Mouse (Mus musculus) T-helper 1 cell (primary cell): ENCODE data around the gene Supv3l1.
"Not testable (repeated sequence)": the region's sequence is repeated elsewhere in the genome, so short reads cannot be mapped to it uniquely, and the experiment has no call there.

Experiments used
- in situ Hi-C: fragments of 300-600 bp; cut with MboI, MseI; formaldehyde crosslinking; loops from one replicate; pipeline ENCODE4 v1.15.1; 2025; ENCODE audit warnings: high pct_unique_total_duplicates

Gene Supv3l1

DNA sequence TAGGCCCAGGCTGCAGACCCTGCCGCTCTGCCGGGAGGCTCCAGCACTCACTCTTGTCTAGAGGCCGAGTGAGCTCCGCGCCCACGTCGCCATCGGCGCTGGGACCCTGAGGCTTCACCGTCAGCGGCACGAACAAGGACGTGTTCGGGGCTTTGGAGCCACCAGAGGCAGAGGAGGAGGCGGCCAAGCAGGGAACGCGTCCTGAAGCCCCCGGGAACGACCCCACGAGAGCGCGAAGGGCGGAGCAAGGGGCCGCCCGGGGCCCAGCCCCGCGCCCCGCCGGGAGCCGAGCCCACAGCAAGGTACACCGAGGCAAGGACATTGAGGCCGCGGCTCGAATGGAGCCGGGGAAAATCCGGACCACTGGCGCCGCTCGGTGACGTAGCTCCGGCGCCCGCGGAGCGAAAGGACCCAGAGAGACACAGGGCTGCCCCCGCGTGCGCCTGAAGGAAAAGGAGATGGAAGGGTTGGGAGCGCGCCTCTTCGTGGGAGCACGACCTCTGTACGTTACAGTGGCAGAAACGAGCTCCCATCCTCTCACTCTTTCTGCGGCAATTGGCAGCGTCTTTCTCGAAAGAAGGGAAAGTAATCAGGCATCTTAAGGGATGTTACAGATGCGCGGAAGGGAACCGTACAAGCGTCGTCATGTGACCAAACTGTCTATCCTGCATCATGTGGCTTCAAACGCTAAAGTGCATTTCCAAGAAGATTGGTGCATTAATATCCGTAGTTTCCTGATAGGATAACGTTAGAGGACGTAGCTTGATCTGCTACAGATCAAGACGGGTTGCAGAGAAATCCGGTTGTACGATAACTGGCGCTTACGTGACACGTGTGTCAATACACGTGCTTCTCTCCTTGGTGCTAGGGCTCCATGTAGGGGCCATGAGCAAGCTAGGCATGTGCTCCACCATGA is at the start of gene Supv3l1, which contains the start of gene 4930507D05Rik:
Supv3l1 (minus strand) TSS at position 375 of the 916 bp plus-strand sequence.
4930507D05Rik (plus strand) TSS at position 126 of the 916 bp plus-strand sequence.
- in situ Hi-C loops: no loop called here

DNA sequence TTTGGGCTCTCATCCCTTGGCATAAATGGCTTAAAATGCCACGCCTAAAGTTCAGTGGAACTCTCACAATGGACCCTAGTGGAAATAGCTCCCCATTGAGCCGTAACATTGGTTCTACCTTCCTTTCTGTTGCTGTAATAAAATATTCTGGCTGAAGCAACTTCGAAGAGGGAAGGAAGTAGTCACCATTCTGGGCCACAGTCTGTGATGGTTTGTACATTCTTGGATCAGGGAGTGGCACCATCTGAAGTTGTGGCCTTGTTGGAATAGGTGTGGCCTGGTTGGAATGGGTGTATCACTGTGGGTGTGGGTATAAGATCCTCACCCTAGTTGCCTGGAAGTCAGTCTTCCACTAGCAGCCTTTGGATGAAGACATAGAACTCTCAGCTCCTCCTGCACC is 42.1 kb upstream of the Supv3l1 start:
- in situ Hi-C loops: loop anchor here (25.0 kb wide), 1 partner anchor 804 kb away; the partner anchor contains the start of genes Sar1a and Tysnd1

DNA sequence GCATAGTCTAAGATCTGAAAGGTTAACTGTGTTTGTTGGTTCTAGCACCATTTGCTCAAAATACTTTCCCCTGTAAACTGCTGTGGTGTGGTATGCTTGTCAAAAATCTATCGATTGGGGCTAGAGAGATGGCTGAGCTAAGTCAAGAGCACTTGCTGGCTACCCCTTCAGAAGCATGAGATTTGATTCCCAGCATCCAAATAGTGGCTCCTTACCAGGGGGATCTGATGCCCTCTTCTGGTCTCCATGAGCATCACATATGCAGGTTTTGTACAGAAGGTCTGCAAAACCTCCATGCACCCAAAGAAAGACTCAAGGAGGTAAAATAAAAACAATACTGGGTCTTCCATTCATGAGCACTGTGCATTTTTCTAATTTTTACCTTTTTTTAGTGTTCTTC is 38.7 kb upstream of the Supv3l1 start:
- in situ Hi-C loops: loop anchor here (25.0 kb wide), 1 partner anchor 801 kb away; the partner anchor contains the start of genes Sar1a and Tysnd1

DNA sequence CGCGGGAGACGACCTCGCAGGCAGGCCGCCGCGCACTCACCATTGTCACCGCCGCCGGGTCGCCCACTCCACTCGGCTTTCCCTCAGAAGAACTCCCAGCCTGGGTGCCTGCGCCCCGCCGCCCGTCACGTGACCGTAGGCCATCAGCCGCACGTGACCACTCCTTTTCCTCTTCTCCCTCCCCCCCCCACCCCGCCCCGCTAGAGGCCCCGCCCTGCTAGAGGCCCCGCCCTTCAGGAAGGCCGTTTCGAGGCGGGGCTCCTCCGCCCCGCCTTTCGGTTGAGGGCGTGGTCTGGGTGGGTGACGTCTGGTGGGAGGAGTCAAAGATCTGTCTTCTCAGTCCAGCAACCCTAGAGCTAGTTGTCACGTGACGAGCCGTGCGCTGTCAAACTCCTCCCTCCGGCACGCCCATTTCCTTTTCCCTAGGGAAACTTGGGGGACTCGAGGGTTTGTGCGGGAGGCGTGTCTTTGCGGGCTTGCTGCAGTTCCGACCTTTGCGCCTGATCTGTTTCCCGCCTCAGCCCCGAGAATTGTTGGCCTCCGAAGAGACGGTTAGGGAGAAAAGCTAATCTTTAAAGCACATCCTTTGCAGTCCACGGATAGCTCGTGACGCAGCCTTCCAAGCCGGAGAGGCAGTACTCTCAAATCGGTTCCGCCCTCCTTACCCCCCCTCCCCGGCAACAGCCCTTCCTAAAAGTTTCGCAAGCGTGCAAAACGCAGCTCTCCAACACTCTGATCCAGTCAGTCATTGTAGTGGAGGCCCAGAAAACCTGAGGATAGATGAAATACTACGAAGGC is 37.3 kb upstream of the Supv3l1 start, which contains the start of gene Vps26a:
Vps26a (minus strand) TSS at position 188 of the 798 bp plus-strand sequence.
- in situ Hi-C loops: loop anchor here (25.0 kb wide), 1 partner anchor 800 kb away; the partner anchor contains the start of genes Sar1a and Tysnd1

DNA sequence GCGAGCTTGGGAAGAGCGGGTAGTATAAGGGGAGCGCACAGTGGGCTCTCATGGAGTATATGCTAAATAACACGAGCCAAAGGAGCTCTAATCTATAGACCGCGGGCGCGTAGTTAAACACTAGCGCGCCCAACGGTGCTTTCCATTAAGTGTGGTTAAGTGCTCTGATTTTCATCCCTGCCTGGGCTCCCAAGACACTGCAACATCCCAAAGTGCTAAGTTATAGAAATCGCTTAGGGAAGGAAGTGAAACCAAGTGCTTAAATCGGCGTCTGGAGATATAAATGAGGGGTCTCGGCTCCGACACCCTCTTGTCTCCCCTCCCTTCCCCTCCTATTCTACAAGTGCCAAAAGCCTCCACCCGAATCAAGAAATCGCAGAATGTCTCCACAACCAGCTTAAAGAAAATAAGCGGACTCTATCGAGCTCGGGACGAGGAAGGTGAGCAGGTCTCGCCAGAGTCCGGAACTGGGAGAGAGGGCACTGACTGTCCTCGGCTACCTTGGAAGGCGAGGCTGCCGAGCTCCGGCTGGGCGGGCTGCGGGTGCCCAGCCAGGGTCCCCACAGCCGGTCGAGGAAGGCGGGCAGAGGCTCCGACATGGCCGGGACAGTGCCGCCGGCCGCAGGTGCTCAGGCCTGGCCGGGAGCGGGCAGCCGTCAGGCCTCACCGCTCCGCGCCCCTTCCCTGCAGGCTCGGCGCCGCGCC is 36.5 kb upstream of the Supv3l1 start:
- in situ Hi-C loops: loop anchor here (25.0 kb wide), 1 partner anchor 799 kb away; the partner anchor contains the start of genes Sar1a and Tysnd1

DNA sequence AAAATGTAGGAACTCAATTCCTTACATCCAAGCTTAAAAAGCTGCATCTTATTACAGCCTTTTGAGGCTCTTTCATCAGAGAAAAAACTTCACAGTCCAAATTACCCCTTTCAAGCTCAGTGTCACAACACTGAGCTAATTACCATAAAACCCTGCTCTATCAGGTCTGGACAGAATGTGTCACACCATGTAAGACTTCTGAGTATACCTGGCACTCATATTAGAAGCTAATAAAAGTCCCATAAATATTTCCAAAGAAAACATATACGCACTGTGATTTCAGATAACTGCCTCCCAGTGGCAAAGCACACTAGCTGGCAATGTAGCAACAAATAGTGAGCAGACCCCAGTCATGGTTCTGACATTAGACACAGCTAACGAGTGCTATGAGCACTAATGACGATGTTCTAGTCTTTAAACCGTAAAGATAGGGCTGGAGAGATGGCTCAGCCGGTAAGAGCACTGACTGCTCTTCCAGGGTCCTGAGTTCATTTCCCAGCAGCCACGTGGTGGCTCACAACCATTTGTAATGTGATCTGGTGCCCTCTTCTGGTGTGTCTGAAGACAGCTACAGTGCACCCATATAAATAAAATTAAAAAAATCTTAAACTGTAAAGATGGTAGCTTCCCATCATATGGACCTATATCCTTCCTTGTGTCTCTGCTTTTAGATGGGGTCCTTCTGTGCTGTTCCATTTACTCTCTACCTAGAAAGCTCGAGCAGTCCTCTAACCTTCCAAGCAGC is 31.7 kb upstream of the Supv3l1 start:
- in situ Hi-C loops: loop anchor here (25.0 kb wide), 1 partner anchor 794 kb away; the partner anchor contains the start of genes Sar1a and Tysnd1

DNA sequence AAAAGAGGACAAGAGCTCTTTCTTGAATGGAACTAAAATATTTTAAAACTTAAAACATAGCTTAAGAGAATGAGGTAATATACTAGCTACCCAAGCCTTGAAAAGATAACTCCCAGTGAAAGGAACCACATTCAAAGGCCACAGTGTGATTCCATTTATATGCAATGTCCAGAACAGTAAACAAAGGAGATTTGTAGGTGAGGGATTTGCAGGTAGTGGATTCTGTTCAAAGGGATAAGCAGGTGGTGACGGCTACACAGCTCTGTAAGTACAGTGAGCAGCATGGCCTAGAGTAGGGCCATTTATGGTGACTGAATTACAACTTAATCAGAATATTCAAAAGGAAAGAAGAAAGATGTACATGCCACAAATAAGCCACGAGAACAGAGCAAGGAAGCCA is 27.4 kb upstream of the Supv3l1 start:
- in situ Hi-C loops: loop anchor here (25.0 kb wide), 1 partner anchor 790 kb away; the partner anchor contains the start of genes Sar1a and Tysnd1

DNA sequence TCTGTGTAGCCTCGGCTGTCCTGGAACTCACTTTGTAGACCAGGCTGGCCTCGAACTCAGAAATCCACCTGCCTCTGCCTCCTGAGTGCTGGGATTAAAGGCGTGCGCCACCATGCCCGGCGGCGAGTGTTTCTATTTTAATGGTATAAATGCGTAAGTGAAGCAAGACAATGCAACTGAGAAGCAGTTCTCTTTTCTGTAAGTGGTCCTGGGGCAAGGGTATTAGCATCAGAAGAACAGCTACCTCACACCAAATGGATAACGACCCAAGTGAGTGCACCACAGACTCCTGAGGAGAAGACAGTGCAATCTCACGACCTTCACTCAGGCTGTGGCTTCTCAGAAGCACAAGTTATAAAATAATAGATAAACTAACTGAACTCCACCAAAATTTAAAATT is 25.4 kb upstream of the Supv3l1 start:
- in situ Hi-C loops: loop anchor here (25.0 kb wide), 1 partner anchor 788 kb away; the partner anchor contains the start of genes Sar1a and Tysnd1

DNA sequence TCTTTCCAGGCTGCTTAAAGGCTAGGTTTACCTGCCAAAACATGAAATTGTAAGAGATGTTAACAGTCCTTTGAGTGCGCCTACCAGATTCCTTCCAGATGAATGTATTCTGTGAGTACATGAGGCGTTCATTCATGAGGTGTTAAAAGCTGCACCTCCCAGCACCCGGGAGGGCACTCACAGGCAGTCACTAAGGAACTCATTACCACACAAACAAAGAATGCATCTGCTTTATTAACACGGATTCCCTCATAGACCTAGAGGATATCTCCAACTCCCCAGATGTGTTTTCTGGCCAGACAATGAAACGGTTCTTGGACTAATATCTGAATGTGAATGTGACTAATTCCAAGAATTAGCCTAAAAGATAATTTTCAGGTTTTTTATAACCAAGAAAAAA is 21.6 kb upstream of the Supv3l1 start:
- in situ Hi-C loops: no loop called here

DNA sequence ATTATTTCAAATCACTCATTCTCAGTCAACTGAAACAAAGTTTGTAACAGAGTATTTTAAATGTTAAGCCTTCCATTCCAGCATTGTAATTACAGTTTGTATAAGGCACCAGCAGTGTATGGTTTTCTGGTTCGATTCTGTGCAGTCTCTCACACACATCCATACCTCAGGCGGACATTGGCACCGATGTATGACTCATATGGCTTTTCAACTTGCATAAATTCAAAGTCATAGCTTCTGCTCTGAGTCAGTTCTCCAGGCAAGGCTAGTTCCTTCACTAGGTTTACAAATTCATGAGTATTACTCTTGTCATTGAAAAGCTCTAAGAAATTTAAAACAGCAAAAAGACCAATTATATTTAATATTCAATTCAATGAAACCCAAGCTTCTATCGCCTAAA is 20.2 kb upstream of the Supv3l1 start:
- in situ Hi-C loops: no loop called here

DNA sequence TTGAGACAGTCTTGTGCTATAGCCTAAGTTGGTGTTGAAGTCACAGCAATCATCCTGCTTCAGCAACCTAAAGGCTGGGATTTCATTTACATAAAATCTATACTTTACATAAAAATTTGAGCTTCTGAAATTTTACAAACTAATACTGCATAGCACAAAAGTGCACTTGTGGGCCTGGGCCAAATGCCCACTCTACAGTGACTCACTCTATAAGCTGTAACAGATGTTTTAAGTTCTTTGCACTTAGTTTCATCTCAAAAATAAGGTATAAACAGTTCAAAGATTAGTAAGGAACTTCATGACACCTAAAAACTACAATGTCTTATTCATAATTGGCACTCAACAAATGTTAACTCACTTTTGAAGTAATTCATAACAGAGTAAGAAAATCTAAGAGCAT is 11.8 kb upstream of the Supv3l1 start:
- in situ Hi-C loops: no loop called here

DNA sequence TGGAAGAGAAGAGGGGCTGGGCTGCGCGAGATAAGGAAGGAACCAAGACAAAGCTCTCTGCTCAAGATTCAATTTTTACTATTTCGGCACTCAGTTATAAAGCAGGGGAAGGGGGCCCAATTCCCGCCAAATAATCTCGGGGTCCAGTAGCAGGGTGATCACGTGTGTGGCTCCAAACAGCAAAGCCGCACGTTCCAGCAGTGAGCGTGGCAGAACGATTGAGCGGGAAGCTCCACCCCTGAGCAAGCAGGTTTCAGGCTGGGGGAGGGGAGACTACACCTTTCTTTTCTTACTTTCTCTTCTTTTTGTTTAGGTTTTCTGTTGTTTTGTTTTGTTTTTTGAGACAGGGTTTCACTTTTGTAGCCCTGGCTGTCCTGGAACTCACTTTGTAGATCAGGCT is 2.5 kb upstream of the Supv3l1 start:
- in situ Hi-C loops: not testable (repeated sequence)

DNA sequence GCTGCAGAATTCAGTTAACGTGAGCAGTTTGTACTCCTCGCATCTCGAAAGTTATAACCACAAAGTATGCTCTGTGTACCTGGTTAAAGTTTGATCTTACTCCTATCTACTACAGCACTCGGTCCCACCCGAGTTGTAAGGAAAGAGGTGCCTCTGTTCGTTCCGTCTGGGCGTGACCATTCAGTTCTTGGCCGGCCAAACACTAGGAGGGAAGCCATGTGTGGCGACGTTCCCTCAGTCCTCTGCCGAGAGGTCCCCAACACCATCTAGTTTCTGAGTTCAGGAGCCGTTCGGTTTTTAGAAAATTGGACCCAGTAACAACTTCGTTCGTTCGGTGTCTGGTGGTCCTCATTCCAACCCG is 722 bp upstream of the Supv3l1 start:
- in situ Hi-C loops: no loop called here

DNA sequence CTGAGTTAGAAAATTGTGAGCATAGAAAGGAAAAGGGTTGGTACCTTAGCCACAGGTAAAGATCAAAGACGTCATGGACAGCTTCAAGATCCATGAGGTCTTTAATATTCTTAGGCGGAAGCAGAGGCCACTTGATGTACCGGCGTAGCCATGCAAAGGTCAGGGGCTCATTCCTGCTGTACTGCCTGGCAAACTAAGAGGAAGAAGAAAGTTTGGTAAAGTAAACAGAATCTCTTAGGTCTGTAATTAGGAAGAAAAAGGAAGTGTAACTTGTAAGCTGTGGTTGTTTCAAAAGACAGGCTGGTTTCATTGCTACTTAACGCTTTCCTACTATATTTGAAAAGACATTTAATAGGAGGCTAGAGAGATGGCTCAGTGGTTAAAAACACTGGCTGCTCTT is 19.1 kb downstream of the Supv3l1 start:
- in situ Hi-C loops: no loop called here

DNA sequence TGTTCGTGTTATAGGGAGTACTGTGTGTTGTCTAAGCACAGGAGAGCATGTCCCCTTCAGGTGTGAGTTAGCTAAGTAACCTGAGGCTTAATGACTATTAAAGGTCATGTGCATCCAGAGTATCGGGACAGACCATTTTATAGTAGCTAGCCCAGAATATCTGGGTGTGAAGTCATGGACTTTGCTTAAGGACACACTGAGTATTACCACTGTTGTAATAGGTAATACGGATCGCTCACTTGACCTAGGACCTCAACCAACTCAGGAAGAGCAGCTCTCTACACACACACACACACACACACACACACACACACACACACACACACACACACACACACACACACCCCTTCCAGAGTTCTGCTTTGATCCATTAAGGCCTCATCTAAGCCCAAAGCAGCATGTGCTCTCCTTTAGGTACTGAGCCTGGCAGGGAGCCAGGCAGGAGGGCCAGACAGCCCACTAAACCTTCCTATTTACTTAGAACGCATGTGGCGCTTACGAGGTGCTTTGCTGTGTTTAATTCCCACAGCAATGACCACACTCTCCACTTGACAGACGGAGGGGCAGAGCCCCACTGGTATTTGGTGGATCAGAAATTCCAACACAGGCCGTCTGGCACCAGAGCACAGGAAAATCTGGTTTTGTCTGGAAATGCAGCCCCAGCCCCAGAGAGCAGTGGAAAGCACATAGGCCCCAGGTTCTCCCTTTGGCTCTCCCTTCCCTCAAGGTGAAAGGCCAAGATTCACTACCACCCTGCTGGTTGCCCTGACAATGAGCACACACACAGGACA is 24.3 kb downstream of the Supv3l1 start:
- in situ Hi-C loops: loop anchor here (5.0 kb wide), 1 partner anchor 73 kb away; no protein-coding TSS in a partner anchor

DNA sequence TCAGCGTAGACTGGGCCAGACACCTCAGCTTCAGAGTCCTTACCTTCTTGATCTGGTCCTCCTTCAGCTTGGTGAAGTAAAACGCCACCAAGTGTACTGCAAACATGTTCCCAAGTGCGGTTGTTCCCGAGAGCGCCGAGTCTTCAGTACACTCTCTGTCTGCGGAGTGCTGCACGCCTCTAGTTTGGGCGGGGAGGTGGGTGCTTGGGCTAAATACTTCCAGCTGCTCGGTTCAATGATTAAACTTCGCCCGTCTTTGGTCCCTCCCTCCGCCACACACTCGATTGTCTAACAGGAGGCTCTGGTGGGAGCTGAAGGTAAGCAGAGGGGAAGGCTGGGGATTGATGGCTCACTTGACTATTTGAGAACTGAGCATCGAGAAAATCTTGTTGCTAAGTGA is 27.3 kb downstream of the Supv3l1 start, which contains the start of gene Hkdc1:
Hkdc1 (minus strand) TSS at position 237 of the 400 bp plus-strand sequence.
- in situ Hi-C loops: no loop called here

DNA sequence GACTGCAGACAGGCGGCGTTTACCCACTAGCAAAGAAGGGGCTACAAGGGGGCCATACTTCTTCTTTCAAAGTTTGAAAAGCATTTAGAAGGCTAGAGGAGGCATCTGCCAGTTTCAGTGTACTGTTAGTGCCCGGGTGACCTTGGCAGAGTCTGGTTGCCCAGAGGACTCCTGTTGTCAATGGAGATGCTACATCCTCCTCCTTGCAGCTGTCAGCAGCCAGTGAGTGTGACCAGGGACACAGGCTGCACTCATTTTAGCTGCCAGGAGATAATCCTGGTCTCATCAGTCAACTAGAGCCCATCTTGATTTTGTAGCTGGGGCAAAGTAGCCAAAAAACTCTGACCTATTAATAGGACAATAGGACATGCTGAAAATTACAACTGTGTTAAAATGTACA is 28.4 kb downstream of the Supv3l1 start:
- in situ Hi-C loops: no loop called here

DNA sequence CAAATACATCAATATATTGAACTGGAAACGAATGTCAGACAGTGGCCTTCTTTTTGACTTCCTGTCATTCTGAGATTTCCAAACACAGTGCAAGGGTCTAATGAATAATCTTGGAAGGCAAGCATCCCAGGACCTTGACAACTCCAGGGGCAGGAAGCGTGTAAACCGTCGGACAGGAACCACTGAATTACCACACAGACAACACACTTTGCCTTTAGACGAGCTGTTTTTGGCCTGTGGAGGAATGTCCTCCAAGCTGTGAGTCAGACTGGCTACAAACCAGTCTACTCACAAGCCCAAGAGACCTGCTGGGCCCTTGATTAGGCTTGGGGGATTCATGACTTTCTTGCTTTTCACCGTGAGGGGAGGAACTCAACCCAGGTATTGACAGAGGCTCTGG is 29.1 kb downstream of the Supv3l1 start:
- in situ Hi-C loops: no loop called here

DNA sequence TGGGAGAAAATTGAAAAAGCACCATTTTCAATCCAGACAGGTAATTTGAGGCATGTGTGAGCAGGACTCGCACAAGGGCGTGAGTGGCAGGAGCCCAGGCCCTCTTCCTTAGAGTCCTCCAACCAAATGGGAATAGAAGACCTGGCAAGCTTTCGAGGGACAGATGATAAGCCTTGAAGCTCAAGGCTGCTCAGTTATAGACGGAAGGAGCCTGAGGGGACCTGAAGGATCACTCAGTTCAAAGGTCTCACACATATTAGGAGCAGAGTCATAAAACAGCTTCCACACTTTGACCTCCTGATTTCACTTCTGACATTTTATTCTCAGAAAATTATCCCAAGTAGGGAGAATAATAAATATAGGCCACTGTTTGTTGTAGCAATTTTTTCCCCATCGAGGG is 30.1 kb downstream of the Supv3l1 start:
- in situ Hi-C loops: loop anchor here (5.0 kb wide), 1 partner anchor 147 kb away; no protein-coding TSS in a partner anchor
